Mouse (Mus musculus) midbrain, embryonic 11.5 days (tissue): Measurements from ENCODE around the gene Actl11. TPM values are rescaled to one million over a fixed set of nuclear protein-coding genes. Genes with fewer than 3 reads are reported as not detected.

Experiments used
- ATAC-seq: fragments of 200-750 bp; cut with Nextera tagmentation; 2 replicates; pipeline ENCODE4 v1.8.0; 2017; ENCODE audit warnings: moderate TSS enrichment, moderate library complexity; ENCODE audit not compliant: low FRiP score
- DNase-seq: peaks from one replicate; pipeline ENCODE4 v3.0.0; 2015; ENCODE audit warnings: low spot score; ENCODE audit errors: missing footprints
- H3K27ac ChIP-seq: fragments of 300-500 bp; sonication (generic); 2 replicates; pipeline ENCODE4 v1.5.1; 2014; ENCODE audit warnings: low read depth, low read length
- H3K27me3 ChIP-seq: fragments of 300-500 bp; sonication (generic); 2 replicates; pipeline ENCODE4 v1.6.1; 2014; ENCODE audit warnings: mild to moderate bottlenecking, low read length, moderate library complexity, mixed read lengths; ENCODE audit not compliant: control insufficient read depth, insufficient read depth
- H3K36me3 ChIP-seq: fragments of 300-500 bp; sonication (generic); 2 replicates; pipeline ENCODE4 v1.6.1; 2014; ENCODE audit warnings: mild to moderate bottlenecking, low read length, moderate library complexity, mixed read lengths; ENCODE audit not compliant: control insufficient read depth, insufficient read depth
- H3K4me1 ChIP-seq: fragments of 300-500 bp; sonication (generic); 2 replicates; pipeline ENCODE4 v1.6.1; 2014; ENCODE audit warnings: low read length; ENCODE audit not compliant: control insufficient read depth, insufficient read depth
- H3K4me2 ChIP-seq: fragments of 300-500 bp; sonication (generic); 2 replicates; pipeline ENCODE4 v1.6.1; 2014; ENCODE audit warnings: mild to moderate bottlenecking, moderate library complexity
- H3K4me3 ChIP-seq: fragments of 300-500 bp; sonication (generic); 2 replicates; pipeline ENCODE4 v1.5.1; 2014; ENCODE audit warnings: low read depth, low read length
- H3K9ac ChIP-seq: fragments of 300-500 bp; sonication (generic); 2 replicates; pipeline ENCODE4 v1.6.1; 2014; ENCODE audit warnings: low read length
- H3K9me3 ChIP-seq: fragments of 300-500 bp; sonication (generic); 2 replicates; pipeline ENCODE4 v1.6.1; 2016; ENCODE audit warnings: low read length; ENCODE audit not compliant: control insufficient read depth
- WGBS: fragments of 180-500 bp; shearing (Covaris S2); extraction: QIAGEN DNeasy Blood & Tissue Kit; methylation state at CpG from one replicate; pipeline ENCODE4 v1.1.7; 2014; 5-methylcytosine and 5-hydroxymethylcytosine counted together
- polyA plus RNA-seq: library from polyadenylated mRNA; unstranded; fragments of >200 nt; fragmentation: Nextera tagmentation; extraction: Ambion mirVana; gene quantifications from 2 replicates; pipeline ENCODE4 v1.2.1, GENCODE M21; 2014

Actl11 gene
- polyA plus RNA-seq, 1 experiment from 2014 or later, result not detected

GRCm38 (mm10) chr9:107978815-107979214, 50.5 kb downstream of the Actl11 start:
- no peak overlapping the region for H3K4me2 ChIP-seq
- peaks cover 3% of the 10 kb centered on the region; the same call in 1 of the 2 replicates for H3K4me1 ChIP-seq
- no peaks in the 10 kb centered on the region for H3K36me3 ChIP-seq
- no peak for ATAC-seq
- H3K27me3 ChIP-seq, result no peaks in the 10 kb centered on the region; the same call in 1 of the 2 replicates
- no peak overlapping the region for H3K4me3 ChIP-seq
- 90% methylated on average over 12 of the region's 12 CpGs for WGBS
- H3K9ac ChIP-seq, result no peak overlapping the region
- no peak overlapping the region for H3K27ac ChIP-seq
- no peak for DNase-seq
- H3K9me3 ChIP-seq, result no peaks in the 10 kb centered on the region

Other genes starting within 250 kb of the Actl11 start
- gene Gnat1, start 248.8 kb upstream of the Actl11 start, polyA plus RNA-seq, result 1.1 and 1.4 TPM in 2 replicates
- gene Sema3f, start 218.0 kb upstream of the Actl11 start, polyA plus RNA-seq, result 9.6 and 11.9 TPM in 2 replicates
- 186 and 191 TPM in 2 replicates for gene Rbm5, start 157.5 kb upstream of the Actl11 start, polyA plus RNA-seq
- gene Rbm6, start 55.2 kb upstream of the Actl11 start, polyA plus RNA-seq, result 104 and 114 TPM in 2 replicates
- gene Mon1a, start 40.3 kb upstream of the Actl11 start, polyA plus RNA-seq, result 14.8 and 16.8 TPM in 2 replicates
- 0.60 and 0.80 TPM in 2 replicates for gene Mst1r, start 21.6 kb upstream of the Actl11 start, polyA plus RNA-seq
- 6.3 and 6.7 TPM in 2 replicates for gene Camkv, start 7.2 kb downstream of the Actl11 start, polyA plus RNA-seq
- gene Traip, start 21.7 kb downstream of the Actl11 start, polyA plus RNA-seq, result 27.7 and 37.2 TPM in 2 replicates
- 5.5 and 7.5 TPM in 2 replicates for gene Uba7, start 47.0 kb downstream of the Actl11 start, polyA plus RNA-seq
- gene Gm20661, start 54.6 kb downstream of the Actl11 start, polyA plus RNA-seq, result 0.74 and 1.2 TPM in 2 replicates
- gene Inka1, start 57.4 kb downstream of the Actl11 start, polyA plus RNA-seq, result 20.7 and 25.3 TPM in 2 replicates
- 2.2 and 3.3 TPM in 2 replicates for gene Cdhr4, start 64.0 kb downstream of the Actl11 start, polyA plus RNA-seq
- gene Gm20662, start 67.9 kb downstream of the Actl11 start, polyA plus RNA-seq, result 0.82 TPM in 1 of 2 replicates, not detected in the other
- gene Ip6k1, start 74.0 kb downstream of the Actl11 start, polyA plus RNA-seq, result 31.6 and 34.8 TPM in 2 replicates
- 18.3 and 19.2 TPM in 2 replicates for gene Gmppb, start 120.8 kb downstream of the Actl11 start, polyA plus RNA-seq
- gene Amigo3, start 124.7 kb downstream of the Actl11 start, polyA plus RNA-seq, result 1.5 and 2.0 TPM in 2 replicates
- gene Mst1, start 152.0 kb downstream of the Actl11 start, polyA plus RNA-seq, result 0.47 and 0.78 TPM in 2 replicates
- gene Rnf123, start 154.9 kb downstream of the Actl11 start, polyA plus RNA-seq, result 27.2 and 29.2 TPM in 2 replicates
- 53.0 and 67.3 TPM in 2 replicates for gene Apeh, start 166.1 kb downstream of the Actl11 start, polyA plus RNA-seq